Mouse (Mus musculus) kidney, postnatal 4 days (tissue): ENCODE data around the gene Lrriq3.

ENCODE experiments used
- DNase-seq, 2 experiments: peaks; one replicate each; pipeline ENCODE4 v3.0.0; 2021; ENCODE audit warnings: mixed read lengths in 2 of 2

Lrriq3 gene

GRCm38 (mm10) chr3:155093116-155093956, at the start of gene Lrriq3, which contains the start of gene Fpgt:
Lrriq3 (plus strand) TSS chr3:155093434.
Fpgt (minus strand) TSS chr3:155093403.
- DNase-seq = peak; percentile 91 to 95

GRCm38 (mm10) chr3:155052021-155052420, 41.2 kb upstream of the Lrriq3 start:
- DNase-seq = no peak

DNA sequence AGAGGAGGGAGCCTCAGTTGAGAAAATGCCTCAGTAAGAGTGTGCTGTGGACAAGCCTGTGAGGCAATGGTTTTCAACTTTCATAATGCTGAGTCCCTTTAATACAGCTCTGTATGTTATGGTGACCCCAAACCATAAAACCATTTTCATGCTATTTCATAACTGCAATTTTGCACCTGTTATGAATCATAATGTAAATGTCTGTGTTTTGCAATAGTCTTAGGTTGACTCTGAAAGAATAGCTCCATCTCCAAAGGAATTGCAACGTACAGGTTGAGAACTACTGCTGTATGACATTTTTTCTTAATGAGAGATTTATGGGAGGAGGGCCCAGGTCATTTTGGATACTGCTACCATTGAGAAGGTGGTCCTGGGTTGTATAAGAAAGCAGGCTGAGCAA, 40.0 kb upstream of the Lrriq3 start:
- no peak for DNase-seq

GRCm38 (mm10) chr3:155055231-155055916, 37.9 kb upstream of the Lrriq3 start, which contains the start of gene Tnni3k:
Tnni3k (minus strand) TSS chr3:155055407.
- DNase-seq = no peak

- DNase-seq = no peak
Measured at GRCm38 (mm10) chr3:155056606-155057005, 36.6 kb upstream of the Lrriq3 start.

- no peak for DNase-seq
Measured at GRCm38 (mm10) chr3:155057566-155057965, 35.7 kb upstream of the Lrriq3 start.

DNA sequence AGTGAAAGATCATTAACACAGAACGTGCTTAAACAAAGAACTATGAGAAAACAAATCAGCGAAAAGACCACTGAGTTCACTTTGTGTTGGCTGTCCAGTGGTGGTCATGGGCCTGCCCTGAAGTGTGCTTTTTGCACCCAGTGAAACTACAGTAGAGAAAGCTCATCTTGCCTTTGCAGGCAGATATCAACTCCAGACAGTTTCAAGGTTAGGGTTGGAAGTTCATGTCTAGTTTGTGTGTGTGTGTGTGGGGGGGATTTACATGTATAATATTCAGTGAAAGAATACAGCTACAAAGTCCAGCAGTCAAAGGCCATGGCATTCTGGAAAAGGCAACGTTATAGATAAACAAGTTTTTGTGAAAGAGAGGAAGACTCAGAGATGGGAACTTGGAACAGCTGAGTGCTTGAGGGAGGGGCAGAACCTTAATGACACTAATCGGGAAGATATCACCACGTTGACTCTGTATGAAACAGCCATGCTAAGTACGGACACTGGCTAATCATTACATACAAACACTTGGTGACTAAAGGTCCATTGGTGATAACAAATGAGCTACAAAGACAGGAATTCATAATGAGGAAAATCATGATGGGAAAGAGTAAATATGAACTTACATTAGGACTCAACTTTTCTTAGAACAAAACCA, 34.3 kb upstream of the Lrriq3 start:
- no peak for DNase-seq

GRCm38 (mm10) chr3:155059449-155059822, 33.8 kb upstream of the Lrriq3 start:
- no peak for DNase-seq

GRCm38 (mm10) chr3:155077908-155078307, 15.3 kb upstream of the Lrriq3 start:
- no peak for DNase-seq

- no peak for DNase-seq
Measured at GRCm38 (mm10) chr3:155092081-155092480, 1.2 kb upstream of the Lrriq3 start.

DNA sequence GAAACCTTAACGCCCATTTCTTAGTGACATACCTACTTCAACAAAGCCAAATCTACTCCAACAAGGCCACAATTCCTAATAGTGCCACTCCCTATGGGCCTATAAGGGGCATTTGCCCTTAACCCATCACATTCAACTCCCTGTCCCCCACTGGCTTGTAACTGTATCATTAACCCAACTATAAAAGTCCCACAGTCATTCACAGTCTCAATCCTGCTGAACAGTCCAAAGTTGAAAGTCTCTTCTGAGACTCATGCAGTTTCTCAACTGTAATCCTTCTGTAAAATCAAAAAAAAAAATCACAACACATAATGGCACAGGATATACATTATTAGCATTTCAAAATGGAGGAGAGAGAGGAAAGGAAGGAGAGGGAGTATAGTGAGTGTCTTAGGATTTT, 6.0 kb downstream of the Lrriq3 start:
- DNase-seq = no peak

GRCm38 (mm10) chr3:155105957-155106356, 12.7 kb downstream of the Lrriq3 start:
- DNase-seq = no peak

- DNase-seq = no peak
Measured at GRCm38 (mm10) chr3:155137737-155138136, 44.5 kb downstream of the Lrriq3 start.

DNA sequence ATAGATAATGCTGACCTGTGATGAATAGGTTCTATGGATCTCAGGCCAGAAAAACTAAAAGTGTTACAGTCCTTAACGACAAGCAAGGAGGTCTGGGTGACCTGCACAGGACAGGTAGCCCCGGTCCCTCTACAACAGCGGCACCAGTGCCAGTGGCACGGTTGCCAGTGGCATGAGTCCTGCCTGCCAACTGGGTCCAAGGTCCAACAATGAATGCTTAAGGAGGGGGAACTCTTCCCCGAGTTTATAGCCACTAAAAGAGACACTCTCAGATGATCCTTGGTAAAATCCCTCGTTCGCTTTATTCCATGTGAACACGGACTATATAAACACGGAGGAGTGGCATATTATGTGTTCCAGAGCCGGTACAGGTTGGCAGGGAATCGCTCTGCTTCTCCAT, 47.8 kb downstream of the Lrriq3 start:
- no peak for DNase-seq

GRCm38 (mm10) chr3:155144368-155144767, 51.1 kb downstream of the Lrriq3 start:
- no peak for DNase-seq

DNA sequence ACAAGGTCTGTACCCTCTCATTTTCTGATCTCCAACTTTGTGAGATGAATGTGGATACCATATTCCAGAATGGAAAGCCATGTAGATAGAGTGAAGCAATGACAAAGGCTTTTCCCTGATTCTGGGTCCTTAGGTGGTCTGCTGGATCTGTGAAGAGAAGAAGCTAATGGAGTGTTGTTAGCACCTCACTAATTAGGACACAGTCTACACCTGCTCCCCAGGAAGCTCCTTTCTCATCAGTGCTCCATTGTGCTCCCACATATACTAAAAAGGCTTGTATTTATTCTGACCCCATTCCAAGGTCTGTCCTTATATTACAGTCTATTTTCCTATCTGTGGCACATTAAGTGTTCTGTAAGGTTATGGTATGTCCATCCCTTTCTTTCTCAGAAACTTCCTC, 68.6 kb downstream of the Lrriq3 start:
- DNase-seq = no peak

GRCm38 (mm10) chr3:155180303-155180902, 87.2 kb downstream of the Lrriq3 start:
- DNase-seq = no peak

DNA sequence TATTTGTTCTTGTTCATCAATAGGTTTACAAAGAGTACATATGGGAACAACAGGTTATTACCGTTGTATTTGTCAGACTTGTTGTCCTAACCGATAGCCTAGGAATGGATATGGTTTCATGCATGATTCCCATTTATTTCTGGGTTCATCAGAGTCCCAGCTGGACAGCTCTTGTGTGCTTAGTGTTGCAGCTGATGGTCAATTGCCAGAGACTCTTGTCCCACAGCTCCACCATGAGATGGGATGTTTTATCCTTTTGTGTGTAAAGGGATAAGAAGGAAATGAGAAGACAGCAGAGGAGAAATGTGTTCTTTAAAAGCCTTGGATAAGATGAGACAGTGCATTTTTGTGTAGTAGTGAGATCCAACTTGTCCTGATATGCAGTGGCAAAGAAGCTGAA, 93.2 kb downstream of the Lrriq3 start:
- DNase-seq = no peak

DNA sequence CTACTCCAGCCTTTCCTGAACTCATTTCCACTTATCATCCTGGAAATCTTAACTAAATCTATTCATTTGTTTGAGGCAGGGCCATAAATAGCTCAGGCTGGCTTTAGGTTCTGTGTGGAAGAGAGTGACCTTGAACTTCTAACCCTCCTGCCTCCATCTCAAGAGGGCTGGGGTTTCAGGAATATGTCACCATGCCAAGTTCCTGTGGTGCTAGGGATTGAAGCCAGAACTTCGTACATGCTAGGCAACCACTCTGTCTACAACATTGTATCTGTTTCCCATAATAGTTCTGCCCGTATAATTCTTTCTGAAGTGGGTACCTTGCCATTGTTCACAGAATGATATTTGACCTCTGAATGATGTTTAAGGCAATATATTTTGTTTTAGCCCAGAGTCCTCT, 95.6 kb downstream of the Lrriq3 start:
- no peak for DNase-seq

DNA sequence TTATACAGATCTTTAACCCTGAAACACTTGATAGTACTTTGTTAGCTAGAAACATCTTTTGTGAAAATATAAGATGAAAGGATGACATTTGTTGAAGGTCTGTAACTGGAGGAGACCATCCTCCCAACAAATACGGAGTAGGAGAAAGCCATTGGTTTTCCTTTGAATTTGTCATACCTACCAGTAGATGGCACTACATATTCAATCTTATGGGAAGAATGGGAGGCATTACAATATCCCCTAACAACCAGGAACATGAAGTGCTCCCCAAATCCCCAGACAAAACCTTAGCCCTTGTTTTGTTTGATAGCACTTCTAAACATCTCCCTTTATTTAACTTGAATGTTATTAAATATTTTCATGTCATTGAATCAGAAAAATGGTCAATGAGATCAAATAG, 141.7 kb downstream of the Lrriq3 start:
- no peak for DNase-seq

DNA sequence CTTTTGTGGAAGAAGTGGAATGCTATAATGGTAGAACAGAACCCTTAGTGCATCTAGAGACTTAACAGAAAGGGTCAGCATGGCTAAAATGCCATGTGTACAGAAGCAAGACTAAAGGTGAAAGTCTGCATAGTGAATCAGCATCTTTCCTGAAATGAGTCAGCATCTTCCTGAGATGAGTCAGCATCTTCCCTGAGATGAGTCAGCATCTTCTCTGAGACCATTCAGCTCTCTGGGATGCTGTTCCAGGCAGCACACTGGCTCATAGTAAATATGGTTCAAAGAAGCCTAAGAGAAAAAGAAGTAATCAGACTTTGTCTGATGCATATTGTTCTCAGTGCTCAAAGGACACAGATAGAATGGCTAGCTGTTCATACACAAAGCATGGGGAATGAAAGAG, 142.3 kb downstream of the Lrriq3 start:
- DNase-seq = no peak
